Mouse (Mus musculus) liver, embryonic 18 days (tissue): ENCODE measurements around the gene Cd81. TPM values are rescaled to one million over a fixed set of nuclear protein-coding genes. Genes with fewer than 3 reads are reported as not detected.

ENCODE experiments used
- polyA plus RNA-seq: library from polyadenylated mRNA; depleted of rRNA; stranded (reverse); fragments of >200 nt; gene quantifications from 2 replicates; pipeline ENCODE4 v1.2.3, GENCODE M21; 2012; rRNA removed

Cd81 gene
- 105 and 109 TPM in 2 replicates for polyA plus RNA-seq

DNA sequence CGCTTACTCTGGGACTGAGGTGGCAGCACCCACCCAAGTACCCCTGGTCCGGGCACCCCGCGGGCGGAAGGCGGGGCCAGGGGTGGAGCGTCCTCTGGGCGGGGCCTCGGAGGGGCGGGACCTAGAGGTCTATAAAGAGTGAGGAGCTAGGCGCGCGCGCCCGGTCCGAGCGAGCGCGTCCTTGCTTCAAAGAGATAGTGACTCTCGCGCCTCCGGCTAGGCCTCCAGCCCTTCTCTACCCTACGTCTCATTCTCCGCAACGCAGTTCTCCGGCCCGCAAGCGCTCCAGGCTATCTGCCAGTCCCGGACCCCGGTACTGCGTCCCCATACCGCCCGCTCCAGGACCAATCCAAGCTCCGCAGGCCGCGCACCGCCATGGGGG, at the start of gene Cd81:
Cd81 (plus strand) TSS at position 114 of the 382 bp plus-strand sequence.

DNA sequence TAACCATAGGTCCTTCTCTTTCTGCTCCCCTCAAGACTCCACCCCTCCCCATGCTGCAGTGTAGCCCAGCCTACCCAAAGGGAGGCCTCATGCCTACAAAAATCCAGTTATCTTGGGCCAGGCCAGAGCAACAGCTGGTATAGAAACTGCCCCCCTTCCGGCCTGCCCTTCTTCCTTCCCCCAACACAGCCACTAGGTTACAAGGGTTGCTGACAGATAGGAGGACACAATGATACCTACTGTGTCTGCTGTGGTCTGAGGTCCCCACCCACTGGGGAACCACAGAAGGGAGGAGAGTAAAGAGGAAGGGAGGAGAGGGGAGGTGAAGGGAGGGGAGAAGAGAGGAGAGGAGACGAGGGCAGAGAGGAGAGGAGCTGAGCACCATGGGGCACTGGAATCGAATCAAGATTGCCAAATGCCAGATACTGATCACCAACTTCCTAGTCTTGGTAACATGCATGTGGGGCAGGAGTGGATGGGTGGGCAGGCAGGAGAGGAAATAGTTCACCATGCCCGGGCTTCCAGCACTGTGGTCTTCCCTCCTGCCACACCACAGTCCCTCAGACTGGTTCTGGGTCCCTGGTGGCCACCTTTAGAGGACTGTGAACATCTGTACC, 47.7 kb upstream of the Cd81 start, which contains the start of gene Tspan32:
Tspan32 (plus strand) TSS at position 320 of the 617 bp plus-strand sequence.

GRCm38 (mm10) chr7:143068882-143069591, 16.5 kb downstream of the Cd81 start, which contains the start of gene Tssc4:
Tssc4 (plus strand) TSS chr7:143069249.

DNA sequence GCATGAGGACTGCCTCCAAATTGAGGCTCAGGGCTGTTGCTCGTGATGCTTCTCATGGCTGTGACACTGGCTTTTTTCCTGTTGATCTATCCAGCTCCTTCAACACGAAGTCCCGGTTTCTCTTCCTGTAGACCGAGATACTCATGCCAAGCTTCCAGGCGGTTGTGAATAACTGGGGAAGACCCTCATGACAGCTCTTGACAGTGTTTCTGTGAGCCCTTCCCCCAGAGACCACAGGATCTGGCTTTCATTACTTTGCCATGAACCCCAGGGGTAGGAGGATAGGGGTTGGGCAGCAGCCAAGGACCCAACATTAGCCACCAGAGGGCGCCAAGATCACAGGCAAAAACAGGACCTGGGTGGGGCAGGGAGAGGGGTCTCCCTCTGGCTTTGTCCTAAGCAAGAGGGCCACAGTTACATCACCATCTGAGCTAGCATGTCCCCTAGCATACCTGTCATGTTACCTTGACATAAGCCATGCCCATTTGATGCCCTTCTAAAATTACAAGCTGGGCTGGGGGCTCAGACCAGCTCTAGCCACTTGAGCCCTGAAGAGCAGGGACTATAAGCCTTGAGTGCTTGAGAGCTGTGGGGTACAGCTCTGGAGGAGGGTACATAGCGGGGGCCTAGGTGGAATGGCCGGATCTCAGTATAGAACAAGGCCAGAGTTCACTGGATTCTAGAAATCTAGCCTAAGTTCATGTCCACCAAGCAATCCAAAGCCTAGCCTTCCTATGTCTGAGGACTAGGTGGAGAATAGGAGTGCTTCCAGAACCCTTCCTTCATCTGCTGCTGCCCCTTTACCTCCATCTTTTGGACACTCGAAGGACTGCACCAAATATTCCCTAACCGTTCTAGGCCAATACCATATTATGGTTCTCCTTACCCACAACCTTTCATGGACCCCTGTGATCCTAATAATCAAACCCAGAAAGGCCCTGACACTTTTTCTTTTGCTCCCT, 42.3 kb downstream of the Cd81 start, which contains the start of gene Trpm5:
Trpm5 (minus strand) TSS at position 51 of the 962 bp plus-strand sequence.

DNA sequence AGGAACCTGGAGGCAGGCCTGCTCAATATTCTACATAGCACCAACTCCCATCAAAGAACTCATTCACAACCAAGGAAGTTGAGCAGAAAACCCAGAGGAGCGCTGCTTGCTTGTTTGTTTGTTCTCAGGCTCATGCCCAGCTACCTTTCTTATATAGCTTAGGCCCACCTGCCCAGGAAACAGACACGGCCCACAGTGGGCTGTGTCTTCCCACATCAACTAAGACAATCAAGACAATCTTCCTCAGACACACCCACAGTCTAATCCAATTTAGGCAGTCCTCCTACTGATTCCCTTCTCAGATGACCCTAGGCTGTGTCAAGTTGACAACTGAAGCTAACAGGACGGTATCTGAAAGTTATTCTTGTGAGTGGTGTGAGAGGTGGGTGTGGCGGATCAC, 53.5 kb downstream of the Cd81 start, which contains the start of gene Kcnq1:
Kcnq1 (plus strand) TSS at position 301 of the 400 bp plus-strand sequence.

Other genes with a start within 250 kb of the Cd81 start
- 0.02 and 0.04 TPM in 2 replicates for gene Th, start 121.6 kb upstream of the Cd81 start, polyA plus RNA-seq
- 0.14 and 0.26 TPM in 2 replicates for gene Ascl2, start 83.5 kb upstream of the Cd81 start, polyA plus RNA-seq
- gene Tspan32, start 47.7 kb upstream of the Cd81 start, polyA plus RNA-seq: 19.7 and 22.4 TPM in 2 replicates
- gene Tssc4, start 16.5 kb downstream of the Cd81 start, polyA plus RNA-seq: 31.5 and 31.9 TPM in 2 replicates
- 0.28 and 0.34 TPM in 2 replicates for gene Trpm5, start 41.9 kb downstream of the Cd81 start, polyA plus RNA-seq
- gene Kcnq1, start 53.6 kb downstream of the Cd81 start, polyA plus RNA-seq: 0.44 and 1.0 TPM in 2 replicates